Mouse (Mus musculus) bone marrow macrophage, adult 2 months (primary cell): ENCODE measurements around the gene Anks3.

Source experiments
- CTCF ChIP-seq: IDR thresholded peaks from 2 replicates; pipeline ENCODE4 v1.5.1; 2012; ENCODE audit warnings: low read depth, mild to moderate bottlenecking, low read length, moderate library complexity
- POLR2A ChIP-seq: IDR thresholded peaks from 2 replicates; pipeline ENCODE4 v1.6.1; 2012; ENCODE audit warnings: mild to moderate bottlenecking, low read depth, low read length, borderline replicate concordance

DNA sequence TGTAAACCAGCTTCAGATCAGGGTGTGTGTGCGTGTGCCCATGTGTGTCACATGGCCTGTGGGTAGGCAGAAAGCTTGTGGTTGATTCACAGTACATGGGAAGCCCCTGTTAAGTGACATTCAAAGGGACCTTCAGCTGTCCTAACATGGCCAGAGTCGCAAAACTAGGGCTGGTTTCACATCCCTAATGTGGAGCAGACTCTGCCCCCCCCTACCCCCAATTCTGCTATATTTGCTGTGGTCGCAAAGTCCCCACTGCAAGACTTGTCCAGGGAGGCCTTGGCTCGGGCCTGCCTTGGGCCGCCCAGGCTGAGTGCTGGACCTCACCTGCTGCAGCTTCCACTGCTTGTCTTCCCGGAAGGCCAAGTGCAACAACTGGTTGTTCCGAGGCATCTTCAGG is 47.3 kb upstream of the Anks3 start:
- no peak for TF ChIP-seq POLR2A
- TF ChIP-seq CTCF: no peak
